Mouse (Mus musculus): ENCODE data around the gene Eci1.

DNA sequence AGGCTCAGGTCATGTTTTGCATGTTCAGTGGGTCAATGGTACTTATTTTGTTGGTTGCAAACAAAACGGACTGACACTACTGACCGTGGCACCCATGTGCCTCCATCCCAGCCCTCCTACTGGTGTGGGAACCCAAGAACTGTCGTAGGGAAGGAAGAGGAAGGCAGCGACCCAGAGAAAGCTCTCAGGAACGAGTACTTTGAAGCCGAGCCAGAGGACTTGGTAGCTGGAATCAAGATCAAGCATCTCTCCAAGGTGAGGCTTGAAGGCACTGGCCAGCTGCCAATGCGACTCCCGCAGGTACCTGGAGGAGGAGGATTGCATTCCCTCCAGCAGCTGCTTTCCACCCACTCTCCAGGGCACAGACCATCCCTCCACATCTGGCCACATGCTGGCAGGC, 42.7 kb upstream of the Eci1 start:
- TF ChIP-seq POLR2A (IDR thresholded peaks at IDR 0.05; ENCODE audit: low read depth, low read length): no peak
- no peak for TF ChIP-seq CTCF (IDR thresholded peaks at IDR 0.05; ENCODE audit: extremely low read depth, insufficient read depth, insufficient read length, insufficient replicate concordance)

Data from spleen, adult 2 months (tissue).